Mouse (Mus musculus): ENCODE measurements around the gene Proser3. TPM values are rescaled to one million over a fixed set of nuclear protein-coding genes. Genes with fewer than 3 reads are reported as not detected.

Proser3 gene
- 1 to 10 TPM; 2.9 to 3.4 TPM for total RNA-seq (2021)

DNA sequence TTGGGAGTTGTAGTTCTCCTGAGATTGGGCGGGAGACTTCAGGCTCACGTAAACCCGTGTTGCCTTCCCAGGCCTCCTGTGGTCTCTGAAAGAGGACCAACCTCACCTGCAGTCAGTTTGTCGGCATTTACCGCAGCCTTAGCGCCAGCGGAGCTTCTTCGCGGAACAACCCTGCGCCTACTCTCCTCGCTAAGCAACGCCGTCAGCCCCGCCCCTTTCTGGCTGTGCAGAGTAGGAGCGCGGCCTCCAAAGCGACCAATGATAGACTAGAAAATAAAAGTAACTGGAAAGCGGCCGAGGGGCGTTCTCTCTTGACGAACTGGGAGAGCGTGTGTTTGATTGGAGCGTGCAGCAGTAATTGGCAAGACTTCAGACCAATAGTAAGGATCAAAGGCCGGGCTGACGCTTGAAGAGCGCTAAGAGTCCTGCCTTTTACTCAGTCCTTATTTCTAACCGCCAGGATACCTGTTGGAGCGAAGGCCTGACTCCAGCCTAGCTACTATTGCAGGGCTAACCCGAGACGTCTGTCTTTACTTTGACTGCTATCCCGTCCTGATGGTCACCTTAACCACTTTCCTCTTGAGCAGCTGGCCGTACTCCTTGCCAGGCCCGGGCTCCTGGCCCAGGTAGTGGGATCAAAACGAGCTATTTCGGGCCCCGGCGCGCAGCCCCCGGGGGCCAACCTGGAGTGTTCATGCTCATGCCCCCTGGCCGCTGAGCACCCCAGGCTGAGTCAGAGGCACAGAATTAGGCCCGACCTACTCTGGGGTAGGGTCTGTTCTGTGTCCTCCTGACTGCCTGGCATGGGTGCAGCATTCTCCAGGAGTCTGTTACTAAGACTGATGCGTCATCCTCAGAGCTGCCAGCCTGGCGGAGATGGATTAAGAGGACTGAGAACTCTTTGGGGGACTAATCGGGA is at the start of gene Proser3, which contains the start of gene Hspb6:
TSS of gene Proser3 (minus strand) at position 198 of the 919 bp plus-strand sequence.
TSS of gene Hspb6 (plus strand) at position 77 of the 919 bp plus-strand sequence.
- peak; percentile 98 for DNase-seq (ENCODE audit: extremely low spot score in 1 of 2, low spot score in 2 of 2)
- intact Hi-C loops (cut with DNase I), result no loop called here

GRCm38 (mm10) chr7:30600651-30601050 is 48.6 kb upstream of the Proser3 start:
- DNase-seq (ENCODE audit: extremely low spot score in 1 of 2, low spot score in 2 of 2), result no peak
- intact Hi-C loops (cut with DNase I), result no loop called here

DNA sequence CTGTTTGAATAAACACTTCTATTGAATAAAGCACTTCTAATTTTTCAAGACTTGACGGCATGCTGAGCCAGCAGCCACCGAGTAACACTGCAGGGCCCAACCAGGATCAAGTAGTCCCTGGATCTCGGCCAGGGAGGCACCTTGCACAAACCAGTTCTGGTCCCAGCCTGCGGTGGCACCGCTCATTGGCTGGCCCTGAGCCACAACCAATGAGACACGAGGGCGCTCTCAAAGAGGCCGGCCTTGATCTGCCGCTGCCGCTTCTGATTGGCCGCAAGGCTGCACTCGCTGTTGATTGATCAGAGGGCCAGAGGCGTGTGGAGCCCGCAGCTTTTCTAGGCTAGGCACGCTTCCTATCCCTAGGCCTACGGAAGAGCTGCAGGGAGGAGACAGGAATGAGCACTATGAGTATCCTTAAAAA is 47.8 kb upstream of the Proser3 start:
- DNase-seq (ENCODE audit: extremely low spot score in 1 of 2, low spot score in 2 of 2), result peak; percentile 92 to 93
- intact Hi-C loops (cut with DNase I), result no loop called here

- no peak for DNase-seq (ENCODE audit: extremely low spot score in 1 of 2, low spot score in 2 of 2)
- intact Hi-C loops (cut with DNase I), result no loop called here
Observed at GRCm38 (mm10) chr7:30598786-30599185, 46.7 kb upstream of the Proser3 start, which contains the start of gene Zbtb32. Gene Zbtb32 (minus strand): TSS chr7:30598909.

- intact Hi-C loops (cut with DNase I), result no loop called here
- DNase-seq (ENCODE audit: extremely low spot score in 1 of 2, low spot score in 2 of 2), result no peak
Observed at GRCm38 (mm10) chr7:30596811-30597210, 44.7 kb upstream of the Proser3 start.

- intact Hi-C loops (cut with DNase I), result no loop called here
- no peak for DNase-seq (ENCODE audit: extremely low spot score in 1 of 2, low spot score in 2 of 2)
Observed at GRCm38 (mm10) chr7:30596093-30596492, 44.0 kb upstream of the Proser3 start.

GRCm38 (mm10) chr7:30594510-30595024 is 42.5 kb upstream of the Proser3 start:
- intact Hi-C loops (cut with DNase I), result loop anchor here (5.0 kb wide), 1 partner anchor 318 kb away; the partner anchor contains the start of gene Mag
- no peak for DNase-seq (ENCODE audit: extremely low spot score in 1 of 2, low spot score in 2 of 2)

DNA sequence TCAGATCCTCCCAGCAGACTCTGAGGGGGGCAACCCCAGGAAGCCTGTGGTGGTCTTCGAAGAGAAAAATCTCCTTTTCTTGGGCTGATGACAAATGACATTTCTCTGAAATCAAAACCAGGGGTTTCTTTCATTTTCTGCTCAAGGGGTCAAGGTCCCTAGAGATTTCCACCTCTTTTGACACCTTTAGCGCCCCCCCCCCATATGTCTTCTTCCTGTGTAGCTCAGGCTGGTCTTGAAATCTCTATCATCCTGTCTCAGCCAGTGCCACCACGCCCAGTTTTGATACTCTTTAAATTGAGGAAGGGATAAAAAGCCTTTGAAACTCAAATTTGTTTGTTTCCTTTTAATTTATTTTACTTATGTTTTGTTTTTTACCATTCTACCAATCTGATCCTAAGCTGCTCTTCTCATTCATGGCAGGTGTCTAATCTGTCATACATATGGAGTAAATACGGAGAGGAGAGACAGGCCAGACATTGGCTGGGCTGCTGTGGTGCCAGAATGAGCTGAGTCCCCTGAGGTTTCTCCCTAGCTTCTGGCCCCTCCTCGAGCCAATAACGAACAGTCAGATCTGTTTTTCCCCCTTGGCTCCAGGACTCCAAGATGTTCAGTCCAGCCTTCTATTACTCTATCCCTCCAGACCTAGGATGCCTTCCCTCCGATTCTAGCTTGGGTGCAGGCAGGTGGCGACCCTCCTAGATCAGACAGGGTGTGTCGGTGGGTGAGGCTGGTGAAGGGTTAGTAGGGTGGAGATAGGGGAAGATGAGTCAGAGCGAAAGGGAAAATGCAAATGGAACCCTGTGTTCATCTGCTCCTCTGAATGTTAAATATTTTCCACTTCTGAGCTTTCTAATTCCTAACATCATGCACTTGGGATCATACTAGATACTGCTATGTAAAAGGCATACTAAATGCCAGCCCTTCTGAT is 41.7 kb upstream of the Proser3 start:
- DNase-seq (ENCODE audit: extremely low spot score in 1 of 2, low spot score in 2 of 2), result no peak
- intact Hi-C loops (cut with DNase I), result loop anchor here (5.0 kb wide), 1 partner anchor 318 kb away; the partner anchor contains the start of gene Mag

- intact Hi-C loops (cut with DNase I), result loop anchor here (5.0 kb wide), 1 partner anchor 319 kb away; the partner anchor contains the start of gene Mag
- DNase-seq (ENCODE audit: extremely low spot score in 1 of 2, low spot score in 2 of 2), result no peak
Observed at GRCm38 (mm10) chr7:30592772-30593423, 40.8 kb upstream of the Proser3 start.

- DNase-seq (ENCODE audit: extremely low spot score in 1 of 2, low spot score in 2 of 2), result no peak
- intact Hi-C loops (cut with DNase I), result loop anchor here (5.0 kb wide), 1 partner anchor 321 kb away; the partner anchor contains the start of gene Mag
Observed at GRCm38 (mm10) chr7:30591605-30591951, 39.5 kb upstream of the Proser3 start.

DNA sequence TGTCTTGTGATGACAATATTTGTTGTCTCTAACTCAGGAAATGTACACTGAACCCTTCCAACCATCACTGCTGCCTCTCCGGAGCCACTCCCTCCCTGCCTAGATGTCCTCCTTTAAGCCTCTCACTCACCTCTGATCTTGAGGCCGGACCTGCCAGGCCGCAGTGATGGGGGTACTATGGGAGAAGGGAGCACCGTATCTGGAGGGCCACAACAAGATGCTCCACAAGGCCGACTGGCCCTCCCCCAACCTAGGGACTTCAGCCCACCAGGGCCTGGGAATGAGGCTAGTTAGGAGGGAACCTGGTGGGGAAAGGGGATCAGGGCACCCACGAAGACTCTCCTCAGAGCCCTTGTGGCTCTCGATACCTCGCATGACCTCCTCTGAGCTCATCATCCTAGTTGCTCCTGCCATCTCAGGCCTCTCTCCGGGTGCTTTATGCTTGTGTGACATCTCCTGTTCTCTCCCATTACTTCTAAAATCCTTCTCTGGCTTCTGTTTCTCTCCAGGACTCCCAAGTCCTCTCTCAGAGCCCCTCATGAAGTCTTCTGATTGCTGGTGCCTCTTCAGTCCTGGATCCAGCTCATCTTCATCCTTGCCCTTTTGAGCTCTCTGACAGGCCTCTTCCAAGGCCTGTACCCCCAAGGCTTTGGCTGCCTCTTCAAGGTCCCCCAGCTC is 39.0 kb upstream of the Proser3 start:
- intact Hi-C loops (cut with DNase I), result loop anchor here (5.0 kb wide), 1 partner anchor 321 kb away; the partner anchor contains the start of gene Mag
- no peak for DNase-seq (ENCODE audit: extremely low spot score in 1 of 2, low spot score in 2 of 2)

DNA sequence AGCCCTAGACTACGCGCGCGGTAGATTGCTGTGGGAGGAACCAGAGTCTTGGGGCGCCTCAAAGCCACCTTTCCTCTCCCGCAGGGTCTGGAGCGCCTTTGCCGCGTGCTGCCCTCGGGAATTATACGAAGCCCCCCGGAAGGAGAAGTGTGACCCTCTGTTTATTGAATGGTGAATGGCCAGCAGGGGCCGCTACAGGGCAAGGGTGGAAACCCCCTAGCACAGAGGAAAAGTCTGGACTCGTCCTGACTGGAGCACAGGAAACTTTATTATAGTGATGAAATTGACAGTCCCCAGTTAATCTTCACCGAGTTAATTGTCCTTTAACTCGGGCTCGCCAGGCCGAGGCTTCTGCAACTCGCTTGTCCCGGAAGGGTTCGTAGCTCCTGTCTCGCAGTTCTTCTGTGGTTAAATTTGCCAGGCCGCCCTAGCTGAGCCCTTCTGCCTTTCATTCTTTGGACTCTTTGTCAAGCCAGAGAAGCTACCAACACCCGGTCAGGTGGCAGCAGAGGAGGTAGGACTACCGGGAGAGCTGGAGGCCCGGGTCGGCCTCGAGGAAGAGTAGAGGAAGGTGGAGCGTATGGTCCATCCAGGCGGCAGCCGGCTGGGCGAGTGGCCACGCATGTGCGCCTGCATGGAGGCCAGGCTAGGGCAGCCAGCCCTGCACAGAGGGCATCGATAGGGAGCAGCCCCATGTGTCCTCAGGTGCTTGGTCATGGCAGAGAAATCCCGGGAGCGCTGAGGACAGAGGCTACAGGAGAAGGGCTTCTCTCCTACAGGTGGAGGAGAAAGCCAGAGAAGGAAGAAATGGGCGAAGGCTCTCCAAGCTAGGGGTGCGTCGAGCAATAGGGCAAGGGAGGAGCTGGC is 37.6 kb upstream of the Proser3 start:
- DNase-seq (ENCODE audit: extremely low spot score in 1 of 2, low spot score in 2 of 2), result peak; percentile 76 to 90
- intact Hi-C loops (cut with DNase I), result loop anchor here (5.0 kb wide), 1 partner anchor 323 kb away; the partner anchor contains the start of gene Mag

GRCm38 (mm10) chr7:30588676-30589434 is 36.8 kb upstream of the Proser3 start, which contains the start of gene Kmt2b:
Gene Kmt2b (minus strand): TSS chr7:30588726.
- peak; percentile 94 to 98 for DNase-seq (ENCODE audit: extremely low spot score in 1 of 2, low spot score in 2 of 2)
- intact Hi-C loops (cut with DNase I), result no loop called here

DNA sequence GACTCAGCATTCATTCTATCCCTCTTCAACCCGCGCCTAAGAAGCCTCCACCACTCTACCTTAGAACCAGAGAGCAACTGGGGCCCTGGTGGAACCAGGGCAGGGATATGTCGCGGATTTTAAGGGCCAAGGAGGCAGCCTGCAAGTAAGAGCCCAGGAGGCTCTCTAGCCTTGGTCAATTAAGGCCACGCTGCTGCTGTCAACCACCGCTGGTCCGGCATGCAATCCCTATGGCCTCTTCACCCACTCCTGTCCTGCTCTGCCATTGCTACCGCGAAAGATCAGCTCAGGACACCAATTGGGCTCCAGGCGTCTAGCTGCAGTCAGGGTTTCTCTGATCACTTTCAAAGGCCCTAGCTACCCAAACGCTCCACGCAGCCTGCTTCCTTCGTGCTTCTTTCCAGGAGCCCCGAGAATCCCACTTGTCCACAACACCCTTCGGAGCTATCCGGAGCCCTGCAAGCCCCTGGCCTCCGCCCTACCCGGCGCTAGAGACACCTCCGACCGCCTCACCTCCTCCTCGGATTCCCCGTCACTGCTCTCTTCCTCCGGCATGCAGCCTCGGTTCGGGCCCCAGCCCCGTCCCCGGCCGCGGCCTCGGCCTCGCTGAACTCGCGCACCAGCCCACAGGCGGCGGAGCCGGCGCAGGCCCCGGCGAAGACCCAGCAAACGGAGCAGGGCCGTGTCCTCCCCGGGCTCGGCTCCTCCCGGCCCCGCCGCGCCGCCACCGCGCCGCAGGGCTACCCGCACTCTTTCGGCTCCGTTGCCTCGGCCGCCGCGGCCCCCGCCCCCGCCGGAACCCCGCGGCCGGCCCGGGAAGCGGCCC is 36.0 kb upstream of the Proser3 start:
- intact Hi-C loops (cut with DNase I), result no loop called here
- DNase-seq (ENCODE audit: extremely low spot score in 1 of 2, low spot score in 2 of 2), result peak; percentile 37 to 71

DNA sequence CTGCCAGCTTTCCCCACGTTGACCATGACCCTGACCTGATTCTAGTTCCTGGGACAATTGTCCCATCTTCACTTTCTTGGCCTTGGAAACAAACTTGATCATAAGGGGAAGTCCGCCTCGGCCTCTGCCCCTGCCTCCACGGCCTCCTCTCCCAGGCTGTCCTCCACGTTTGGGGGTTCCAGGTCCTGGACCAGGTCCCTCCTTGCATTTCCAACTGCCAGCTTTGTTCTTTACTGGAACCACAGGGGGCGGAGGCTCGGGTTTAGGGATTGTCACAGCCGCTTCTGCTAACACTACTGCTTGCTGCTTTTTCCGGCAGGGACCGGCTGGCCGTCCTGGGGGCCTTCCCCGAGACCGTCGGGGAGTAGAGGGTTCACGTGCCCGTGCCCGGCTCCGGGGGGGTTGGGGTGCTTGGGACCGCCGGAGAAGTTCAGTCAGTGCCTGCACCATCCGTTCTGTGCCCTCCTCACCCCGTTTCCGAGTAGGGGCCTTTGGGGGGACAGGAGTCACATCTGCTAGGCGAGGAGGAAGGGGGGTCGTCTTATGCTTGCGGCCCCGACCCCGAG is 34.4 kb upstream of the Proser3 start:
- intact Hi-C loops (cut with DNase I), result no loop called here
- DNase-seq (ENCODE audit: extremely low spot score in 1 of 2, low spot score in 2 of 2), result peak in 1 of 2 experiments; percentile 57

Data from left cerebral cortex, postnatal 10 days (tissue).